Mouse (Mus musculus) splenic B cell, adult 2 months (primary cell): ENCODE measurements around the gene H3f3a.
"Not testable (repeated sequence)": the region's sequence is repeated elsewhere in the genome, so short reads cannot be mapped to it uniquely, and the experiment has no call there.

ENCODE experiments used
- DNase-seq: peaks from one replicate; pipeline ENCODE4 v3.0.0-alpha.2; 2011; ENCODE audit warnings: low read depth, low spot score
- H3K27me3 ChIP-seq: 2 replicates; pipeline ENCODE4 v1.6.1; 2012; ENCODE audit warnings: mild to moderate bottlenecking, low read length, moderate library complexity, mixed read lengths; ENCODE audit not compliant: control insufficient read depth, poor library complexity, insufficient read depth, severe bottlenecking
- H3K36me3 ChIP-seq: 2 replicates; pipeline ENCODE4 v1.6.1; 2012; ENCODE audit warnings: mild to moderate bottlenecking, low read length, moderate library complexity, mixed read lengths; ENCODE audit not compliant: control insufficient read depth, poor library complexity, insufficient read depth, severe bottlenecking

H3f3a gene

DNA sequence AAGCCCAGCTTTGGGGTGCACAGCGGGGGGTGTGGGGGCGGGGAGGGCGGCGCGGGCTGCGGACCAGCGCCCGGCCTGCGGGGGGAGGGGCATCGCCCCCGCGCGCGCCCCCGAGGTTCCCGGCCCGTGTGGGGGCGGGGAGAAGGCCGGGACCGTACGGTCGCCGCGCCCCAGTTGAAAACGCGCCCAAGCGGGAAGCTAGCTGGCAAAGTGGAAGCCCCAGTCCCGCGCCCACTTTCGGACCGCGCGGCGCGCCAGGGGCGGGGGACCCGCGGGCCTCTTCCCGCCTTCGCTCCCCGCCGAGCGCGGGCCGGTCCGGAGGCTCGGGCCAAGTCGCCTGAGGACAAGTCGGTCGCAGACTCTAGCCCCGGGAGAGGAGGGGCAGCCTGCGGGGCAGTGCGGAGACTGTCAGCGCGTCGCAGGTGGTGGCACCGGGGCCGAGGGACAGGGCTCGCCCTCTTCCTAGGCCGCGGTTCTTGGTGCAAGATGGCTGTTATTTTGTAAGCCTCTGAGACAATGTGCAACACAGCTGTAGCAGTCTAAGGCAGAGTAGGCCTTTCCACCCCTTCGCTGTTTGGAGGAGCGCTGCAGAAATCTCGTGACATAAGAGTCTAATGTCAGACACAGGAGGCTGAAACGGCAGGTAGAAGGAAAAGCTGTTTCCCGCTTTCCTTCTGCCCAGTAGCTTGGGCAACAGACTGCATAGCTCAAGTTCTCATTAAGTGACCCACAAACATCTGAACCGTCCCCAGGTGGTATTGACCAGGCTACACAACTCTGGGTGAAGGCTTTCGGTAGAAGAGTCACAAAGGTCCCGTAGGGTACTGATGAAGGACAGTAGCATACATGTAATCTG, at the start of gene H3f3a:
H3f3a (minus strand) TSS at position 59 of the 856 bp plus-strand sequence.
- no peaks in the 10 kb centered on the region for H3K27me3 ChIP-seq
- H3K36me3 ChIP-seq: peaks cover 10% of the 10 kb centered on the region
- peak; percentile 89 for DNase-seq

DNA sequence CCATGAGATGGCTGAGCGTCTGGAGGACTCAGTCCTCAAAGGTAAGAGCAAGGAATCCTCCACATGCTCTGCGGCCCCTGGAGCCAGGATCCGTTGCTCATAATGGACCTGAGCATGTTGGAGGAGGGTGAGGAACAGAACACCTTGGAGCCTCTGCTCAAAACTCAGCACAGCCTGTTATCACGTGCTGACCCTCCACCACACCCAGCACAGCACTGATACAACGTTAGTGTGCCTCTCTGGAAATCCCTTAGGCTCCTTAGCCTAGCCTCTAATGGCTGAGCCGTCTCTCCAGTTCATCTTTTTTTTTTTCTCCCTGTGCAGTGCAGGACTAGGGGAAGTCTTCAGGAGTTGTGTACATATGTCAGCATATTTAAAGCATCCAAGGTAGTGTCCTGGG, 46.3 kb upstream of the H3f3a start:
- no peak for DNase-seq
- Histone ChIP-seq H3K36me3 (peaks cover 24% of the 10 kb centered on the region), H3K27me3 (no peaks in the 10 kb centered on the region)

DNA sequence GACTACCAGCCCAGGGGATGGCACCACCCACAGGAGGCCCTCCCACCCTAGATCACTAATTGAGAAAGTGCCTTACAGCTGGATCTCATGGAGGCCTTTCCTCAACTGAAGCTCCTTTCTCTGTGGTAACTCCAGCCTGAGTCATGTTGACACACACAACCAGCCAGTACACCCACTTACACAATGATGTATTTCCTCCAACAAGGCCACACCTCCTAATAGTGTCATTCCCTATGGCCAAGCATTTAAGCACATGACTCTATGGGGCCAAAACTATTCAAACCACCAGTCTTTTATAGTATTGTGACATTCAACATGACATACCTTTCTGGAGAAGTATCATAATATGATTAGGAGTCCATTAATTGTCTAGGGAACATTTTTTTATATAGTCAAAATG, 45.0 kb upstream of the H3f3a start:
- DNase-seq: no peak
- no peaks in the 10 kb centered on the region for H3K27me3 ChIP-seq

DNA sequence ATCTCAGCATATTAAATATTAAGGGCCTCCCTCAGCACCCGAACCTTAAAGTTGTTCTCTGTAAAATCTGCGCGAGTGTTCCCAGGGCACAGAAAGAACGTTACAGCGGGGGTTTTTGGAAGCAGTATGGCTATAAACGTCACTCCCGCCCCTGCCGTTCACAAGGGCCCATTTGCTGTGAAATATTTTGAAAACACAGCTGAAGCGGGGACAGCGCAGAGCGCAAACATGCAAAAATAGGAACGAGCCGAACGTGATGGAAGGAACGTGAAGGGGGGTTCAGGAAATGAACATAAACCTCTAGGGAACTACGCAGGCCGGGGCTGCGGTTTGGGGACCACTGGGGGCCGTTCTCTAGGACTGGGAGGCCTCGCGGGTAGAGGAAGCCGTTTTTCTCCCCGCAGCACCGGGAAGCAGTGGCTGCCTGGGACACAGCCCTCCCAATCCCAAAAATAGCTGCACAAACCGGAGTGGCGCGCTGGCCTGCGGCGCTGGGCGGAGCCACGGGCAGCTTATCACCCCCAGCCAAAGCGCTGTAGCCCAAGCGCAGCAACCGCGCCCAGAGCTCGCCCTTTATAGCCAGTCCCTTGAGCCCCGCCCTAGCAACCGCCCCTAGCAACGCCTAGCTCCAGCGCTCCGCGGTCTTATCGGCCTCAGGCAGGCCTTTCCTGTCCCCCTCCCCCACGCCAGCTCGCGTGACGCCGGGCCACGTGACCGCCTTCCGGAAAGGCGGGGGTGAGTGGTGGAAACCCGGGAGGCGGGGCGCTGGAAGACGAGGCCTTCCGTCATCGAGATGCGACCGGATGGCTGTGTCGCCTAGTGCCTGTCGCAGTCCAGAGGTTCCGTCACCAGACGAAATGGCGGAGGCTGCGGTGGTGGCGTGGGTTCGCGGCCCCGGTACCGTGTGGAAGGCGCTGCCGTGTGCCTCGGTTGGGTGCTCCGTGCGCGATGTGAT, 36.9 kb upstream of the H3f3a start, which contains the start of gene Sde2:
Sde2 (plus strand) TSS at position 812 of the 955 bp plus-strand sequence.
- peak; percentile 100 for DNase-seq
- Histone ChIP-seq H3K36me3 (0 out of 2 replicates have a peak, but pooled peaks cover 3% of the 10 kb centered on the region), H3K27me3 (no peaks in the 10 kb centered on the region)

More for the DNA sequence above, 45.0 kb upstream of the H3f3a start:
- H3K36me3 ChIP-seq: peaks cover 25% of the 10 kb centered on the region

DNA sequence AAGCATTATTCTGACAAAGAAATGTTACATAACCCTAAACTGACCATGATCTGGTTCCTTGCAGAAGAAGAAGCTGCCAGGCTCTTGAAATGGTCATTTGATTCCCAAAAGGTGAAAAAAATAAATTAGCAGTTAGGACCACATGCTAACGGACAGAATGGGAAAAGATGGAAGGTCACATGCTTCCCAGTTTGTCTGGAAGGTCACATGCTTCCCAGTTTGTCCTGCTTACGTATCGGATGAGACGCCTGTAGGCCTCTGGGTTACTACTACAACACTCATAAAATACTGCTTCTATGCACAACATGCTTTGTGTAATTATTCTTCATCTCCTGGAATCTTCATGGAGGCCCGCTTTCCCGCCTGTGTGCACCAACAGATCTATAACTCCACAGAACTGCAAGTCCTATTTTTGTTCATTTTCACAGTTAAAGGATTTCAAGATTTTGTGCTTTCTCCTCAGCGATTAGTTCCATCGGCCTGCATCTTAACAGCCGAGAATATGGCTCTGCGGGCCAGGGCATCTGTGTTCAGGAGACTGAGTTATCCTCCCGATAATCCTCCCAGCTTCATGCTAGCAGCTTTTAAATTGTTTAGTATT, 36.1 kb upstream of the H3f3a start:
- no peak for DNase-seq
- Histone ChIP-seq H3K27me3 (no peaks in the 10 kb centered on the region), H3K36me3 (0 out of 2 replicates have a peak, but pooled peaks cover 3% of the 10 kb centered on the region)

DNA sequence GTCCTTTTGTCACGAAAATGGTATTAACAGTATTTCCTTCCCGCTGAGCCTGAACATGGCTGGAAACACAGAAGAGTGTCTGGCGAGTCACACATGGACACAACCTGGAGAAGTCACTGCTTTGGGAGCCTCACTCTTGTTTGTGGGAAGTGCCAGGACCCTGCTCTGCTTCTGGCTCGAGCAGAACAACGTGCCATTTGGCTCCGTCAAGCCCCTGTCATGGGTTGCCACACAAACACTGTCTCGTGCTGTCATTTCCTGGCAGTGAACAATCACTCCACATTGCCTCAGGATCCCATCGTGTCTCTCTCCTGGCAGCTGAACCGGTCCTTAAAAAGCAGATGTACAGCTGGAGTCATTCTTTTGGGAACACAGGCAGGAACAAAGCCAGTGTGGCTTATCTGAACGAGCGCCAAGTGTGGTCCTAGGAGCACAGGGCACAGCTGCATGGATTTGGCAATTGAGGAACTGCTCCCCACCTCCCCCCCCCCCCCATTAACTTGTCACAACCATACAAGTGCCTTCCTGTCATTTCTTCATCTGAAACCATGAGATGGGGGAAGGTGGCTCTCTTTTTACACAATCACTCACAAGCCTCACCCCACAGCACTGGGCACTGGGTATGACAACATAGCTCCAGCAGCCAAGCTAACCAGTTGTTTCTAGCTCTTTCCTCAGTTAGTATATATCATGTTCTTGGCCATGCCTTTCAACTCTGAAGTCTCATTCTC, 34.9 kb upstream of the H3f3a start:
- Histone ChIP-seq H3K27me3 (no peaks in the 10 kb centered on the region), H3K36me3 (no peaks in the 10 kb centered on the region)
- DNase-seq: peak; percentile 86

DNA sequence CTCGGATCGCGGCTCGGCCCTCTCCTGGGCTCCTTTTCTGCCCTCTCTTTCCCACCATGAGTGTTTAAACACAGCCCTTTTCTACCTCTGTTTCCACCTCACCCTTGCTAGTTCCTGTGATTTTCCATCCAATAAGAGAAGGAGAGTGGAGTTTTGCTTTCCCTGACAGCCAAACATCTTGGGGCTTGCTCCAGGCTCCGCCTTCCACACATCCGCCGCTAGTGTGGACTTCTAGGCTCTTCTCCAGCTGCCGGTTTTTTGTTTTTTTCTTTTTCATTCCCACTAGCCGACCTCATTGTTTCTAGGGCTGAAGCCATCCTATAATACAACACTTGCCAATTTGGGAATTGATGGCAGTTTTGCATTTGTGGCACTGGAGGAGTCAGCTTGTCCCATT, 34.4 kb upstream of the H3f3a start:
- peak; percentile 54 for DNase-seq
- Histone ChIP-seq H3K27me3 (no peaks in the 10 kb centered on the region), H3K36me3 (no peaks in the 10 kb centered on the region)

DNA sequence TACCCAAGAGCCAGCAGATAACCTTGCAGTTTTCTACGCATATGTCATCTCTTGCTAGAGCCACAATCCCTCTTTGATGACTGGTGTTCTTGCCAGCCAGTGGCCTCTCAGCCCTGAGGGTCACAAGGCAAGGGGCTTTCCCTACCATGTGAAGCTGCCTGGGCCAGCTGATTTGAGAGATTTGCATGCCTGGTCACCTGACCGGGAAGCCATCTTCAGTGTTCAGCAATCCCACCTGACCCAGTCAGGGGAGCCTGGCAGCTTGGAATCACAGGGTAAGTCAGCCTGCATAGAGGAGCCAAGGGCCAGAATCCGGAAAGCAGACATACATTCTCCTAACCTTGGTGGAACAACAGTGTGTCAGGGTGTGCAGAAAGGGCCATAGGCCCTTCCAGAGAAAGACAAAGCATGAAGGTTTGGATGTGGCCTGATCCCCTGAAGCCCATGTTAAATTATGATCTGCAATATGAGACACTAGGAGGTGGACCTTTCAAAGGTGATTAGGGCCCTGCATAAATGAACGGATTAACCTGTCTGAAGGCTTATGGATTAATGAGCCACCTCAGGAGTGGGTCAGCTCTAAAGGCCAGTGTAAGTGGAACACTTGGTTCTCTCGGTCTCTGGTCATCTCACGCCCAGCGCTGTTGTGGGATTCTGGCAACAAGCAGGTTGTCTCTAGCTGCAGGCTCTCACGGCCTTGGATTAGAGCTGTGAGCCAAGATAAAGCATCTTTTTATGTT, 28.0 kb upstream of the H3f3a start:
- peak; percentile 69 for DNase-seq
- H3K27me3 ChIP-seq: no peaks in the 10 kb centered on the region
- no peaks in the 10 kb centered on the region for H3K36me3 ChIP-seq

DNA sequence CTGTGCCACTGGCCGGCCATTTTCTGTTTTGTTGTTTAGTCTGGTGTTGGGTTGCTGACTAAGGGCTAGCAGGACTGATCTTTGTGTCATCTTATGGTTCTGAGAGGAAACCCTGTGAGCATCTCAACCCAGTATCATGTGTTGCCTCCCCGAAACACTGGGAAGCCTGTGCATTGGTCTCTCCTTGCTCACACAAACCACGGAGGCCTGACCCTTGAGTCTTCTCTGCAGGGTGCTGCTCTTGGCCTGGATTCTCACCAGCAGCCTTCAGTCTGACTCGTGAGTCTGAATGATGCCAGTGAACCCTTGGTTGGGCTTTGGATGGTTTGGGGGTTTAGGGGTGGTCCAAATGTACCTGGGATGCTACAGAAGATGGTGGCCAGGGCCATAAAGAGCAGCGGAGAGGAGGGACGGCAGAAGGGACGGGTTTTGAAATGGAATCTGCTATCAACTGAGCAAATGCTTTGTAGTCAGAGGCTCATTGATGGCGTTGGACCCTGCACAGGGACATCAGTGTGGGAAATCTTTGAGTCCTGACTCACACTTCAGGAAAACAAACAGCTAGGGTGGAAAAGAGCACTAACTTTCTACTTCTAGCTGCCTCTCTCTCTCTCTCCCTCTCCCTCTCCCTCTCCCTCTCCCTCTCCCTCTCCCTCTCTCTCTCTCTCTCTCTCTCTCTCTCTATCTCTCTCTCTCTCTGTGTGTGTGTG, 25.6 kb upstream of the H3f3a start:
- no peaks in the 10 kb centered on the region for H3K27me3 ChIP-seq
- DNase-seq: no peak
- H3K36me3 ChIP-seq: no peaks in the 10 kb centered on the region

DNA sequence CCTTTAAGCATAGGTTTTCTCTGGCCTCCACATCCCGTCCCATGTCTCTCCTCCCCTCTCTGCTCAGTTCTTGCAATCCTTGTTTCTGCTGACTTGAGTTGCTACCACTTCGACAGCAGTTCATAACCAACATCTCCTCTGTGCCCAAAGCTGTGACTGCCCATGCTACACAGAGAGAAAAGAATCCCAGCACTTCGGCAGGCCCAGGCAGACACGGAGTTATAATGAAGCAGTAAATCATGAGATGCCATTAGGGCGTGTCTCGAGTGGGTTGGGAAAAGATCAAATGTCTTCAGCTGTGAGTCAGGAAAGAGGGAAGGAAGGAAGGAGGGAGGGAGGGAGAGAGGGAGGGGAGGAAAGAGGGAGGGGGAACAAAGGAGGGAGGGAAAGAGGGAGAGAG, 24.3 kb upstream of the H3f3a start:
- no peaks in the 10 kb centered on the region for H3K36me3 ChIP-seq
- DNase-seq: no peak
- no peaks in the 10 kb centered on the region for H3K27me3 ChIP-seq

DNA sequence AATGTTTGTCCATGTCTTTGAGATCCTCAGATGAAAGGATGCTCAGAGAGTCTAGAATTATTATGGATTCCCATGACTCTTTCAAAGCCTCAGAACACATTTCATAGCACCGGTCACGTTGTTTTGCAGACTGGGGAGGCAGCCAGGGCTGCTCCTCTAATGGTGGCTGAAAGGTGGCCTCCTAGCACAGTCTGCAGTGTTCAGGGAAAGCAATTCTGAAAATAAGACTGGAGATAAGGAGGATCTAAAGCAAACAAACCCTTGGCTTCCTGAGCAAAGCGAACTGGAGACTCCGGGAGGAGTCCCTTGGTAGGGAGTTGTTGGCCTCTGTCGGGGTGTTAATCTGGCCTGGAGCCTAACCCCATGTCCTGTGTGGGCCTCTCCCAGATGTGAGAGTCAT, 23.4 kb upstream of the H3f3a start:
- DNase-seq: no peak

DNA sequence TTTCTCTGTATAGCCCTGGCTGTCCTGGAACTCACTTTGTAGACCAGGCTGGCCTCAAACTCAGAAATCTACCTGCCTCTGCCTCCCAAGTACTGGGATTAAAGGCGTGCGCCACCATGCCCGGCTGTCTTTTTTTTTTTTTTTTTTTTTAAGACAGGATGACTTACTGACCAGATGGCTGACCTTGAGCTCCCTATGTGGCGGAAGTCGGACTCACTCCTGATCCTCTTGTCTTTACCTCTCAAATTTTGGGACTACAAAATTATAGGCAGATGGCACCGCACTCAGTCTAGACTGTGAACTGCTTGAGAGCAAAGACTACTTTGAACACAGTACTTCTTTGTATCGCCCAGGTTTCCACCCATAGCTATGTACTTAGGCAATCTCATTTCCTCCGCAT, 22.7 kb upstream of the H3f3a start:
- not testable (repeated sequence) for H3K36me3 ChIP-seq, H3K27me3 ChIP-seq, DNase-seq

More for the DNA sequence above, 23.4 kb upstream of the H3f3a start:
- Histone ChIP-seq H3K27me3 (no peaks in the 10 kb centered on the region), H3K36me3 (no peaks in the 10 kb centered on the region)
